Mouse (Mus musculus): ENCODE measurements around the gene Thap7. TPM values are rescaled to one million over a fixed set of nuclear protein-coding genes. Genes with fewer than 3 reads are reported as not detected.

Thap7 gene
- polyA plus RNA-seq, 1 experiment from 2014 or later: 24.4 TPM

DNA sequence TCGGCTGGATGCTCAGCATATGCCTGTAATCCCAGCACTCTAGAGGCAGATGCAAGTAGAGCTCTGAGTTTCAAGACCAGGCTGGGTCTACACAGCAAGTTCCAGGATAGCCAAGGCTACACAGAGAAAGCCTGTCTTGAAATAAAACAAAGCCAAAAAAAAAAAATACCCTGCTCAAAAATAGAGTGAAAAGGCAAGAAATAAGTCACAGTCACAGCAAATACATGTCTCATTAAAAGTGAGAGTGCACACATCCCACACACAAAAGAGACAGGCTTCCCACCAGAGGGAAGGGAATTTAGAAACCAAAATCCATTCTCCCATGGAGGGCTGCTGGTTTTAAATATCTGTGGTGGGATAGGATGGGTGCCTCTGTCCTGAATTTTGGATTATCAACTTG lies 32.6 kb upstream of the Thap7 start:
- Histone ChIP-seq H3K9me3 (ENCODE audit: low read length) (no peaks in the 10 kb centered on the region), H3K27ac (ENCODE audit: low read depth) (no peak overlapping the region), H3K4me3 (ENCODE audit: low read depth, low read length) (no peak overlapping the region), H3K9ac (replicated peaks) (no peak overlapping the region), H3K4me1 (ENCODE audit: insufficient read depth) (peaks cover 10% of the 10 kb centered on the region), H3K36me3 (replicated peaks; ENCODE audit: insufficient read depth, low read length) (no peaks in the 10 kb centered on the region), H3K27me3 (ENCODE audit: insufficient read depth, low read length) (peaks cover 14% of the 10 kb centered on the region), H3K4me2 (ENCODE audit: low read depth, low read length) (no peak overlapping the region)
- WGBS (ENCODE audit: insufficient replicate concordance): 26% methylated on average over 1 of the region's 1 CpGs
- ATAC-seq (no peak), DNase-seq (no peak)
- TF ChIP-seq CTCF (IDR thresholded peaks at IDR 0.05; ENCODE audit: low read depth): no peak
- no peak for TF ChIP-seq EP300 (IDR thresholded peaks at IDR 0.05; ENCODE audit: low read depth)

DNA sequence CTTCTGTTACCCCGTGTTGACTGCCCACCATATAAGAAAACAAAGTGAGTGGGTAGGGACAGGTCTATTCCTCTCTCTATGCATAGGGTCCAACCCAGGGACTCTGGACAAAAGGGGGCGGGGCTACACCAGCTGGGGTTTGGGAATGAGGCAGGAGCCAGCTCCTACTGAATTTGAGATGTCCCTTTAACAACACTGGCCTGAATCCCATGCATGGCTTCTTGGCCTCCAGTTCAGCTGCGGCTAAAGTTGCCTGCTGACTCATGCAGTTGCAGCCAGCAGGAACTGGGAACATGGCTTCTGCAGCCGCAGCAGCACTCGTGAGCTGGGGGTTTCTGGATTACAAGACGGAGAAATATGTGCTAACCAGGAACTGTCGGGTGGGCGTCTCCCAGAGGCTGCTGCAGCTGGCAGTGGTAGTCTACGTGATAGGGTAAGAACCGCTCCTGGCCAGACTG lies 30.8 kb upstream of the Thap7 start, which contains the start of gene P2rx6:
Gene P2rx6, plus strand, starts transcription at position 135 of the 458 bp plus-strand sequence.
- peak; percentile 31 for DNase-seq
- Histone ChIP-seq H3K9me3 (ENCODE audit: low read length) (no peaks in the 10 kb centered on the region), H3K4me2 (ENCODE audit: low read depth, low read length) (peak within 1 kb of the TSS; percentile 44), H3K27ac (ENCODE audit: low read depth) (no peak within 1 kb of the TSS), H3K9ac (replicated peaks) (no peak within 1 kb of the TSS), H3K36me3 (replicated peaks; ENCODE audit: insufficient read depth, low read length) (no peaks in the 10 kb centered on the region), H3K4me3 (ENCODE audit: low read depth, low read length) (0 out of 2 replicates have a peak within 1 kb of the TSS, but pooled peaks have one; percentile 4), H3K27me3 (ENCODE audit: insufficient read depth, low read length) (peaks cover 14% of the 10 kb centered on the region), H3K4me1 (ENCODE audit: insufficient read depth) (peaks cover 13% of the 10 kb centered on the region)
- peak; percentile 14; the same call in 1 of the 2 replicates for ATAC-seq
- TF ChIP-seq CTCF (IDR thresholded peaks at IDR 0.05; ENCODE audit: low read depth): no peak
- TF ChIP-seq EP300 (IDR thresholded peaks at IDR 0.05; ENCODE audit: low read depth): no peak
- 3% methylated on average over 10 of the region's 10 CpGs for WGBS (ENCODE audit: insufficient replicate concordance)

DNA sequence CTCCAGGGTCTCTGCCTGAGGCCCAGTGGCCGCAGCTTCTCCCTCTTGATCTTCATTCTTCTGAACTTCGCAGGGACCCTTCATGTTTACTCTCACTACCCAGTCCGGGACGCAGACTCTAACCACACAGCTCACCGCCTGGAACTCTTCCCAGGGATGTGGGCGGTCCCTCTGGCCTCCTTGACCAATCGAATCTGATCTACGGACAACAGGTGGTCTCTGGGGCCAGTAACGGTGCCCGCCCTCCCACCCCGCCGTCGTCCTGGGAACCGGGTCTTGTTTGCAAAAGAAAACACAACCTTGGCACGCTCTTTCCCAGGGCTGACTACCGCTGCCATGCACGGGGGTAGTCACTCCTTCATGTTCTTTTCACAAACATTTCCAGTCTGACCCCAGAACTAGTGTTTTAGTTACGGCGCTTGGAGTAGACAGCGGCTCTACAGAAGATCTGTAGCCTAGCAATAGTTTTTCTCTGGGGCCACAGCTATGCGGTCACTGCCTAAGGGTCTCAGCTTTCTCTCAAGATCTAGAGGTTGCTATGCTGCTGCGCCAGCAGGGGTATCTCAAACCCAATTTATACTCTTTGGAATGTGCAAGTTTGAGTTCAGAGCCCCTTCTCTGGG lies 30.3 kb upstream of the Thap7 start, which contains the start of gene Lrrc74b:
Gene Lrrc74b, minus strand, starts transcription at position 120 of the 623 bp plus-strand sequence.
- Histone ChIP-seq H3K27me3 (ENCODE audit: insufficient read depth, low read length) (peaks cover 14% of the 10 kb centered on the region), H3K9me3 (ENCODE audit: low read length) (no peaks in the 10 kb centered on the region), H3K4me2 (ENCODE audit: low read depth, low read length) (peak within 1 kb of the TSS; percentile 44), H3K36me3 (replicated peaks; ENCODE audit: insufficient read depth, low read length) (no peaks in the 10 kb centered on the region), H3K9ac (replicated peaks) (no peak within 1 kb of the TSS), H3K27ac (ENCODE audit: low read depth) (no peak within 1 kb of the TSS), H3K4me3 (ENCODE audit: low read depth, low read length) (0 out of 2 replicates have a peak within 1 kb of the TSS, but pooled peaks have one; percentile 4), H3K4me1 (ENCODE audit: insufficient read depth) (peaks cover 13% of the 10 kb centered on the region)
- WGBS (ENCODE audit: insufficient replicate concordance): 6% methylated on average over 22 of the region's 22 CpGs
- ATAC-seq (peak; percentile 40; the same call in 1 of the 2 replicates), DNase-seq (no peak)
- TF ChIP-seq CTCF (IDR thresholded peaks at IDR 0.05; ENCODE audit: low read depth) (no peak), EP300 (IDR thresholded peaks at IDR 0.05; ENCODE audit: low read depth) (no peak)

DNA sequence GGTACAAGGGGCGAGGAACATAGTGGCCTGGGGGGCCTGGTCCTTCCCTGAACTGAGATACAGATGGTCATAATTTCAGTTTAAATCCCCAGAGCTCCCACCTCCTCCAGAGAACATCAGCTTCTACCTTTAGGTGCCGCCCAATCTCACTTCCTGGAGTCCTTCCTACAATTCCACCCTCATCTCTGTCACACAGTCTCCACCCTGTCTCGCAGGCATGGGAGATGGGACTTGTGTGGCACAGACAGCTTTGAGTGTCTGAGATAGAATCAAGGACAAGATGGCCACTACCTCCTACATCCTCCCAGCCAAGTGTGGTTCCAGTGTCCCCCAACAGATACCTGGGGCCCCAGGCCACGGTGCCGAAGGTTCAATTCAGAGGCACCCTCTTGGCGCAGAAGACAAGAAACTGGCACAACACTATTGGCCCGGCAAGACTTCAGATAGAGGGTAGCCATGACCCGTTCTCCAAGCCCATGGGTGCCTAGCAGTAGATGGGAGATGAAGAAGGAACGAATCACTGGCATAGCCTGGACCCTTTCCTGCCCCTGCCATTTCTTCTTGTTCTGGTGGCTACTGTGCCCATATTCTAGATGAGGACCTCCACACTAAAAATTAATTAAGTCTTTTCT lies 28.6 kb upstream of the Thap7 start:
- Histone ChIP-seq H3K27ac (ENCODE audit: low read depth) (no peak overlapping the region), H3K27me3 (ENCODE audit: insufficient read depth, low read length) (peaks cover 14% of the 10 kb centered on the region), H3K4me2 (ENCODE audit: low read depth, low read length) (no peak overlapping the region), H3K36me3 (replicated peaks; ENCODE audit: insufficient read depth, low read length) (no peaks in the 10 kb centered on the region), H3K9ac (replicated peaks) (no peak overlapping the region), H3K4me1 (ENCODE audit: insufficient read depth) (peaks cover 13% of the 10 kb centered on the region), H3K4me3 (ENCODE audit: low read depth, low read length) (no peak overlapping the region), H3K9me3 (ENCODE audit: low read length) (no peaks in the 10 kb centered on the region)
- DNase-seq (no peak), ATAC-seq (no peak)
- 66% methylated on average over 9 of the region's 9 CpGs for WGBS (ENCODE audit: insufficient replicate concordance)
- no peak for TF ChIP-seq CTCF (IDR thresholded peaks at IDR 0.05; ENCODE audit: low read depth)
- TF ChIP-seq EP300 (IDR thresholded peaks at IDR 0.05; ENCODE audit: low read depth): no peak

DNA sequence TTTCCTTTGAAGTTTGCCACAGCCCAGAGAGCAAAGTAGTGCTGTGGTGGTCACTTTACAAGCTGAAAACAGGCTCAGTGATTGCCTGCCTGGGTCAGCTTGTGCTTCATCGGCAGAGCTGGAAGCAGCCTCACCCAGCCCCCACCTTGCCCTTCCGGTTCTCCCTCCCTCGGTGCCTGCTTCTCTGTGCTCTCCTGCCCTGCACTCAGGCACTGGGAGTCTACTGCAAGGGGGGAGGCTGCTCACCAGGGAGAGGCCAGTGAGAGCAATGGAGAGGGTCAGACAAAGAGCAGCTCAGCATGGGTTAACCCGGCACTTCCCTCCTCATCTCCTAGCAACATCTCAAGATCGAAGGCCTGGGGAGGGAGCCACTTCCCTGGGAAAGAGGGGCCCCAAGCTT lies 27.9 kb upstream of the Thap7 start:
- TF ChIP-seq EP300 (IDR thresholded peaks at IDR 0.05; ENCODE audit: low read depth): no peak
- no peak for TF ChIP-seq CTCF (IDR thresholded peaks at IDR 0.05; ENCODE audit: low read depth)
- WGBS (ENCODE audit: insufficient replicate concordance): 2% methylated on average over 5 of the region's 5 CpGs
- Histone ChIP-seq H3K9ac (replicated peaks) (no peak overlapping the region; the same call in 1 of the 2 replicates), H3K27ac (ENCODE audit: low read depth) (no peak overlapping the region), H3K9me3 (ENCODE audit: low read length) (no peaks in the 10 kb centered on the region), H3K27me3 (ENCODE audit: insufficient read depth, low read length) (peaks cover 14% of the 10 kb centered on the region), H3K36me3 (replicated peaks; ENCODE audit: insufficient read depth, low read length) (no peaks in the 10 kb centered on the region), H3K4me1 (ENCODE audit: insufficient read depth) (peaks cover 20% of the 10 kb centered on the region), H3K4me3 (ENCODE audit: low read depth, low read length) (no peak overlapping the region), H3K4me2 (ENCODE audit: low read depth, low read length) (peak overlapping the region; percentile 58)
- DNase-seq (no peak), ATAC-seq (no peak)

DNA sequence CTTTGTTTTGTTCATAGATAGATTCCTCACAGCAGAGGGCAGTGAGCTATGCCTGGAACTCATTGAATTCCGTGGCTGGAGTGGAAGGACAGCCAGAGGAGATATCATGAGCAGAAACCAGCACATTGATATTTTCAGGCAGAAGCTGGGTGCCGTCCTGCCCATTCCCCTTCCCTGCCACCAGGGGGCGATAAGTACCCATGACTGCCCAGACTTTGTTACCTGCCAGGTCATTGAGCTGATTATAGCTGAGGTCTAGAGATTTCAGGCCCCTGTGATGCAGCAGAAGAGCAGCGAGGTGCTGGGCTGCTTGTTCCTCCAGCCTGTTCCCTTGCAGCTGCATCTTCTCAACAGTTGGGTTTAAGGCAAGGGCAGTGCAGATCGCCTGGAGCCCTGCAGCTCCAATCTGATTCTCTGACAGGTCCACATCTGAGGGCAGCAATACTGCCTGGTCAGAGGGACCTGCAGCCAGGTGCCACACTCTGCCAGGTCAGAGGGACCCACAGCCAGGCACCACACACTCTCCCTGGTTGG lies 27.1 kb upstream of the Thap7 start:
- peak; percentile 40; the same call in 1 of the 2 replicates for ATAC-seq
- H3K27me3 ChIP-seq (ENCODE audit: insufficient read depth, low read length): peaks cover 14% of the 10 kb centered on the region
- no peaks in the 10 kb centered on the region for H3K36me3 ChIP-seq (replicated peaks; ENCODE audit: insufficient read depth, low read length)
- H3K4me2 ChIP-seq (ENCODE audit: low read depth, low read length): peak overlapping the region; percentile 58; the same call in 1 of the 2 replicates
- no peaks in the 10 kb centered on the region for H3K9me3 ChIP-seq (ENCODE audit: low read length)
- peak; percentile 81 for DNase-seq
- H3K4me3 ChIP-seq (ENCODE audit: low read depth, low read length): no peak overlapping the region
- H3K4me1 ChIP-seq (ENCODE audit: insufficient read depth): peaks cover 27% of the 10 kb centered on the region
- 2% methylated on average over 5 of the region's 5 CpGs for WGBS (ENCODE audit: insufficient replicate concordance)
- peak; percentile 99 for TF ChIP-seq CTCF (IDR thresholded peaks at IDR 0.05; ENCODE audit: low read depth)
- no peak for TF ChIP-seq EP300 (IDR thresholded peaks at IDR 0.05; ENCODE audit: low read depth)
- H3K27ac ChIP-seq (ENCODE audit: low read depth): no peak overlapping the region
- no peak overlapping the region for H3K9ac ChIP-seq (replicated peaks)
